Mouse (Mus musculus): Measurements from ENCODE around the gene Slc11a1. TPM values are rescaled to one million over a fixed set of nuclear protein-coding genes. Genes with fewer than 3 reads are reported as not detected.

Slc11a1 gene
- polyA plus RNA-seq, 1 experiment, result 16.9 TPM

GRCm38 (mm10) chr1:74397919-74398451 is 23.0 kb downstream of the Slc11a1 start:
- TF ChIP-seq CTCF (IDR thresholded peaks at IDR 0.05; ENCODE audit: control insufficient read depth, insufficient read depth, low read length), result peak; percentile 49
- TF ChIP-seq POLR2A (IDR thresholded peaks at IDR 0.05; ENCODE audit: borderline replicate concordance, control insufficient read depth, low read depth, low read length), result no peak
- H3K4me1 ChIP-seq (ENCODE audit: control insufficient read depth, insufficient read depth, low read length), result no peaks in the 10 kb centered on the region
- H3K27ac ChIP-seq (ENCODE audit: control insufficient read depth, insufficient read depth, low read depth, low read length, poor library complexity), result peak overlapping the region; percentile 88
- peak overlapping the region; percentile 81 for H3K4me3 ChIP-seq (replicated peaks; ENCODE audit: control insufficient read depth, low read depth, low read length)
- WGBS, result 3% methylated on average over 11 of the region's 11 CpGs

- H3K27ac ChIP-seq (ENCODE audit: control insufficient read depth, insufficient read depth, low read depth, low read length, poor library complexity), result no peak overlapping the region
- TF ChIP-seq CTCF (IDR thresholded peaks at IDR 0.05; ENCODE audit: control insufficient read depth, insufficient read depth, low read length) (no peak), POLR2A (IDR thresholded peaks at IDR 0.05; ENCODE audit: borderline replicate concordance, control insufficient read depth, low read depth, low read length) (no peak)
- H3K4me3 ChIP-seq (replicated peaks; ENCODE audit: control insufficient read depth, low read depth, low read length), result no peak overlapping the region
- H3K4me1 ChIP-seq (ENCODE audit: control insufficient read depth, insufficient read depth, low read length), result no peaks in the 10 kb centered on the region
- WGBS, result 65% methylated on average over 3 of the region's 3 CpGs
Observed at GRCm38 (mm10) chr1:74400531-74400930, 25.5 kb downstream of the Slc11a1 start.

- Histone ChIP-seq H3K4me3 (replicated peaks; ENCODE audit: control insufficient read depth, low read depth, low read length) (no peak overlapping the region), H3K4me1 (ENCODE audit: control insufficient read depth, insufficient read depth, low read length) (no peaks in the 10 kb centered on the region), H3K27ac (ENCODE audit: control insufficient read depth, insufficient read depth, low read depth, low read length, poor library complexity) (no peak overlapping the region)
- TF ChIP-seq POLR2A (IDR thresholded peaks at IDR 0.05; ENCODE audit: borderline replicate concordance, control insufficient read depth, low read depth, low read length), result no peak
- no peak for TF ChIP-seq CTCF (IDR thresholded peaks at IDR 0.05; ENCODE audit: control insufficient read depth, insufficient read depth, low read length)
- WGBS, result 64% methylated on average over 16 of the region's 16 CpGs
Observed at GRCm38 (mm10) chr1:74401015-74401702, 26.2 kb downstream of the Slc11a1 start.

GRCm38 (mm10) chr1:74404206-74404605 is 29.2 kb downstream of the Slc11a1 start:
- TF ChIP-seq POLR2A (IDR thresholded peaks at IDR 0.05; ENCODE audit: borderline replicate concordance, control insufficient read depth, low read depth, low read length) (no peak), CTCF (IDR thresholded peaks at IDR 0.05; ENCODE audit: control insufficient read depth, insufficient read depth, low read length) (no peak)
- Histone ChIP-seq H3K4me1 (ENCODE audit: control insufficient read depth, insufficient read depth, low read length) (no peaks in the 10 kb centered on the region), H3K27ac (ENCODE audit: control insufficient read depth, insufficient read depth, low read depth, low read length, poor library complexity) (no peak overlapping the region), H3K4me3 (replicated peaks; ENCODE audit: control insufficient read depth, low read depth, low read length) (no peak overlapping the region)
- WGBS, result 85% methylated on average over 4 of the region's 4 CpGs

GRCm38 (mm10) chr1:74408589-74409504 is 33.9 kb downstream of the Slc11a1 start, which contains the start of gene Vil1:
Vil1 (plus strand) TSS chr1:74409376.
- Histone ChIP-seq H3K4me3 (replicated peaks; ENCODE audit: control insufficient read depth, low read depth, low read length) (no peak within 1 kb of the TSS), H3K4me1 (ENCODE audit: control insufficient read depth, insufficient read depth, low read length) (no peaks in the 10 kb centered on the region), H3K27ac (ENCODE audit: control insufficient read depth, insufficient read depth, low read depth, low read length, poor library complexity) (no peak within 1 kb of the TSS)
- WGBS, result 55% methylated on average over 15 of the region's 15 CpGs
- no peak for TF ChIP-seq CTCF (IDR thresholded peaks at IDR 0.05; ENCODE audit: control insufficient read depth, insufficient read depth, low read length)
- TF ChIP-seq POLR2A (IDR thresholded peaks at IDR 0.05; ENCODE audit: borderline replicate concordance, control insufficient read depth, low read depth, low read length), result no peak

- no peak for TF ChIP-seq CTCF (IDR thresholded peaks at IDR 0.05; ENCODE audit: control insufficient read depth, insufficient read depth, low read length)
- no peak for TF ChIP-seq POLR2A (IDR thresholded peaks at IDR 0.05; ENCODE audit: borderline replicate concordance, control insufficient read depth, low read depth, low read length)
- no peak overlapping the region for H3K4me3 ChIP-seq (replicated peaks; ENCODE audit: control insufficient read depth, low read depth, low read length)
- WGBS, result 75% methylated on average over 2 of the region's 2 CpGs
- H3K4me1 ChIP-seq (ENCODE audit: control insufficient read depth, insufficient read depth, low read length), result no peaks in the 10 kb centered on the region
- no peak overlapping the region for H3K27ac ChIP-seq (ENCODE audit: control insufficient read depth, insufficient read depth, low read depth, low read length, poor library complexity)
Observed at GRCm38 (mm10) chr1:74411753-74412325, 36.8 kb downstream of the Slc11a1 start.

- Histone ChIP-seq H3K4me3 (replicated peaks; ENCODE audit: control insufficient read depth, low read depth, low read length) (no peak overlapping the region), H3K27ac (ENCODE audit: control insufficient read depth, insufficient read depth, low read depth, low read length, poor library complexity) (no peak overlapping the region), H3K4me1 (ENCODE audit: control insufficient read depth, insufficient read depth, low read length) (no peaks in the 10 kb centered on the region)
- WGBS, result 82% methylated on average over 8 of the region's 8 CpGs
- TF ChIP-seq CTCF (IDR thresholded peaks at IDR 0.05; ENCODE audit: control insufficient read depth, insufficient read depth, low read length) (no peak), POLR2A (IDR thresholded peaks at IDR 0.05; ENCODE audit: borderline replicate concordance, control insufficient read depth, low read depth, low read length) (no peak)
Observed at GRCm38 (mm10) chr1:74412711-74413110, 37.7 kb downstream of the Slc11a1 start.

- Histone ChIP-seq H3K4me3 (replicated peaks; ENCODE audit: control insufficient read depth, low read depth, low read length) (no peak overlapping the region), H3K27ac (ENCODE audit: control insufficient read depth, insufficient read depth, low read depth, low read length, poor library complexity) (no peak overlapping the region), H3K4me1 (ENCODE audit: control insufficient read depth, insufficient read depth, low read length) (no peaks in the 10 kb centered on the region)
- no peak for TF ChIP-seq CTCF (IDR thresholded peaks at IDR 0.05; ENCODE audit: control insufficient read depth, insufficient read depth, low read length)
- no peak for TF ChIP-seq POLR2A (IDR thresholded peaks at IDR 0.05; ENCODE audit: borderline replicate concordance, control insufficient read depth, low read depth, low read length)
- 58% methylated on average over 4 of the region's 4 CpGs for WGBS
Observed at GRCm38 (mm10) chr1:74415143-74415542, 40.1 kb downstream of the Slc11a1 start.

All from bone marrow, adult 2 months (tissue).